Mouse (Mus musculus) heart, adult 2 months (tissue): ENCODE data around the gene Thbs3. TPM values are rescaled to one million over a fixed set of nuclear protein-coding genes. Genes with fewer than 3 reads are reported as not detected.

Experiments
- DNase-seq, 2 experiments: peaks; one replicate each; pipeline ENCODE4 v3.0.0; 2021
- H3K27ac ChIP-seq: fragments of 200-600 bp; 2 replicates; pipeline ENCODE4 v1.8.1; 2022
- H3K27me3 ChIP-seq: fragments of 200-500 bp; 2 replicates; pipeline ENCODE4 v1.6.1; 2012; ENCODE audit warnings: mild to moderate bottlenecking, low read length, inconsistent platforms, mixed read lengths; ENCODE audit not compliant: control insufficient read depth, insufficient read depth
- H3K36me3 ChIP-seq: fragments of 200-500 bp; 2 replicates; pipeline ENCODE4 v1.6.1; 2012; ENCODE audit warnings: low read length, inconsistent platforms; ENCODE audit not compliant: control insufficient read depth, insufficient read depth
- H3K4me1 ChIP-seq: fragments of 200-500 bp; 2 replicates; pipeline ENCODE4 v1.6.1; 2011; ENCODE audit warnings: low read length; ENCODE audit not compliant: control insufficient read depth, insufficient read depth
- H3K4me3 ChIP-seq: fragments of 200-600 bp; 2 replicates; pipeline ENCODE4 v1.8.1; 2022
- H3K79me2 ChIP-seq: fragments of 200-500 bp; replicated peaks from 2 replicates; pipeline ENCODE4 v1.6.1; 2012; ENCODE audit warnings: mild to moderate bottlenecking, inconsistent platforms, low read length, moderate library complexity, mixed read lengths; ENCODE audit not compliant: control insufficient read depth, insufficient read depth
- H3K9ac ChIP-seq: fragments of 200-500 bp; 2 replicates; pipeline ENCODE4 v1.6.1; 2012; ENCODE audit warnings: low read depth, mild to moderate bottlenecking, control low read depth, inconsistent platforms, low read length, mixed read lengths
- CTCF ChIP-seq: fragments of 200-600 bp; IDR thresholded peaks from 2 replicates; pipeline ENCODE4 v1.8.1; 2022; ENCODE audit warnings: antibody characterized with exemption, mild to moderate bottlenecking, moderate library complexity
- EP300 ChIP-seq: fragments of 200-500 bp; IDR thresholded peaks from 2 replicates; pipeline ENCODE4 v1.6.1; 2011; ENCODE audit warnings: low read depth, low read length, control low read depth; ENCODE audit not compliant: insufficient read depth
- POLR2A ChIP-seq: fragments of 200-500 bp; IDR thresholded peaks from 2 replicates; pipeline ENCODE4 v1.6.1; 2011; ENCODE audit warnings: mild to moderate bottlenecking, low read depth, low read length, control low read depth; ENCODE audit not compliant: insufficient read depth
- WGBS: fragments of 180-500 bp; shearing (Covaris S2); methylation state at CpG from one replicate; pipeline ENCODE4 v1.1.7; 2018; 5-methylcytosine and 5-hydroxymethylcytosine counted together
- intact Hi-C: fragments of 180-260 bp; cut with DNase I; formaldehyde crosslinking; loops from one replicate; pipeline ENCODE4 v1.15.1; 2025
- polyA plus RNA-seq: library from polyadenylated mRNA; depleted of rRNA; stranded (reverse); fragments of >200 nt; gene quantifications from 2 replicates; pipeline ENCODE4 v1.2.3, GENCODE M21; 2012
- total RNA-seq, 2 experiments: library from RNA; stranded (reverse); gene quantifications; 2 replicates each; pipeline ENCODE4 v1.2.3; 2021

Thbs3 gene
- total and polyA plus RNA-seq, 3 experiments, result 3.4 to 15.8 (median 5.1) TPM

GRCm38 (mm10) chr3:89226361-89226760 lies 11.4 kb downstream of the Thbs3 start:
- no peak for TF ChIP-seq CTCF
- no peak for TF ChIP-seq EP300
- TF ChIP-seq POLR2A, result no peak
- DNase-seq, result no peak
- WGBS, result 77% methylated on average over 11 of the region's 11 CpGs
- Histone ChIP-seq H3K4me3 (no peak overlapping the region), H3K27ac (no peak overlapping the region), H3K36me3 (no peaks in the 10 kb centered on the region), H3K27me3 (no peaks in the 10 kb centered on the region), H3K79me2 (no peaks in the 10 kb centered on the region), H3K4me1 (no peaks in the 10 kb centered on the region; the same call in 1 of the 2 replicates), H3K9ac (no peak overlapping the region)
- intact Hi-C loops, result no loop called here

DNA sequence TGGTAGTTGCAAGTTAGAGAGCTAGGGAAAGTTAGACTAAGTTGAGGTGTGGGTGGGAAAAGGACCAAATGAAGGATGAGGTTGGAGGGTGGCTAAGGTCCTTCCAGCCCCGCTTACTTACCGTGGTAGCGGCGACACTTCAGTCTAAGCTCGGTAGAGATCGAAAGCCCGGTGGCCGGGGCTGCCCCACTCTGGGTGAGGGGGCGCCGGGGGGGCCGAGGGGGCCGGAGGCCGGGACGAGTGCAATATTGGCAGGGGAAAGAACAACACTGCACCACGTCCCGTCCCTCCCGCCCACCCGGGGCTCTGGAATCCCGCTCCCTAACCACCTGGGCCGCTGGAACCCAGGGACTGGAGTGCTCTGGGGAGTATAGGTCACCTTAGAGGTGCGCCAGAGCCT lies 11.9 kb downstream of the Thbs3 start, which contains the start of gene Mtx1:
Gene Mtx1 (minus strand): TSS at position 189 of the 400 bp plus-strand sequence.
- H3K79me2 ChIP-seq, result no peaks in the 10 kb centered on the region
- H3K4me1 ChIP-seq, result no peaks in the 10 kb centered on the region; the same call in 1 of the 2 replicates
- no peaks in the 10 kb centered on the region for H3K36me3 ChIP-seq
- intact Hi-C loops, result no loop called here
- H3K27me3 ChIP-seq, result no peaks in the 10 kb centered on the region
- peak within 1 kb of the TSS; percentile 87 for H3K27ac ChIP-seq
- WGBS, result 16% methylated on average over 21 of the region's 21 CpGs
- H3K4me3 ChIP-seq, result peak within 1 kb of the TSS; percentile 65
- peak within 1 kb of the TSS; percentile 17 for H3K9ac ChIP-seq
- no peak for DNase-seq
- TF ChIP-seq CTCF (no peak), EP300 (no peak), POLR2A (no peak)

DNA sequence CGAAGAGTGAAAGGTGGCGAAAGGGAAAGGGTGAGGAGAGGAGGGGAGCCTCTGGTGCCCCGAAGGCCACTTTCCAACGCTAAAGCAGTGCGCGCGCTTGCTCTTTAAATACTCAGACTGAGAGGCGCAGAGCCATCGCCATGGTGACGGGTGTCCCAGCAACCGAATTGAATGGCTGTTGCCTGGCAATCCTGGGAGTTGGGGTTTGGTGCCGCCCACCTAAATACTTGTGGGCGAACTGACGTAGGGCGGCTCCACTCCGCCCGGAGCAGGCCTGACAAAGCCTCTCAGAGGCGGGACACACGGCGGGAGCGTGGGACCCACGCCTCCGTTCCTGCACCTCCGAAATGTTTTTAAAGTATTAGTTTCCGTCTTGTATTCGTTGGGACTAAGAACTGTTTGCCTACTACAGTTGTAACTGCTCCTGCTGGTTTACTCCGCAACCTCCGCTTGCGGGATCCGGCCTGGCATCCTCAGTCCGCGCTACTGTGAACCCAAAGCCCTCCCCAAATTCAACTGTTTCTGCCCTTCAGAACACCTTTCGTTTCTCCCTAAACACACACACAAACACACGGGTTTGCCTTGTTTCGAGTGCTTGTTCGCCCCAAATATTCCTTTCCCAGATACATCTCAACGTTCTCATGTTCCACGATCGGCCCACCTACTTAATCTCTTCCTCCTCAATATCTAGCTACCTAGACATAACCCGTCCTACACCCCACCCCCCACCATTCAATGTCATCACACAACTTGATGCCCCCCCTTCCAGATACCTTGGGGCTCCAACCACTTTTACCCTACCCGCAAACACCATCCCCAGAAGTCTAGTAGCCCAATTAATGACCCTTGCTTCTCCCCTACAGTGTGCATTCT lies 12.6 kb downstream of the Thbs3 start:
- 10% methylated on average over 41 of the region's 41 CpGs for WGBS
- Histone ChIP-seq H3K27ac (peak overlapping the region; percentile 87), H3K36me3 (no peaks in the 10 kb centered on the region), H3K9ac (peak overlapping the region; percentile 17), H3K4me3 (peak overlapping the region; percentile 65), H3K79me2 (no peaks in the 10 kb centered on the region), H3K4me1 (no peaks in the 10 kb centered on the region; the same call in 1 of the 2 replicates), H3K27me3 (no peaks in the 10 kb centered on the region)
- peak; percentile 82 to 87 for DNase-seq
- intact Hi-C loops, result no loop called here
- TF ChIP-seq CTCF (no peak), POLR2A (peak; percentile 61), EP300 (no peak)

DNA sequence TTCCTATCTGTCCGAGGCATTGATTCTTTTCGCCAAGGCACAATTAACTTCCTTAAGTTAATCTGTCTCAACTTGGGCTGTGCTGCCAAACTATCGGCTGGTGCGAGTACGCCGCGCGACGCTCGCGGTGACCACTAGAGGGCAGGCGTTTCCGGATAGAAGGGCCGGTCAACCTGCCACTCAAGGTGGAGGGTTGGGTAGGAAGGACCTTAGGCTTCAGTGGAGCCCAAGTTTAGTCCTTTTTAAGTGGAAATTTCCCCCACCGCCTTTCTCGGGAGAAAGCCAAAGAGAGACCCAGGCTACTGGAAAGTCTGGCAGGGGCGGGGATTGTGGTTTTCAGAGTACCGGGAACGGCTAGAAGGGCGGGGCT lies 13.2 kb downstream of the Thbs3 start:
- TF ChIP-seq EP300 (no peak), CTCF (peak; percentile 98), POLR2A (peak; percentile 63; the same call in 1 of the 2 replicates)
- Histone ChIP-seq H3K36me3 (no peaks in the 10 kb centered on the region), H3K4me3 (peak overlapping the region; percentile 65), H3K9ac (peak overlapping the region; percentile 71), H3K27ac (peak overlapping the region; percentile 87), H3K27me3 (no peaks in the 10 kb centered on the region), H3K79me2 (no peaks in the 10 kb centered on the region), H3K4me1 (no peaks in the 10 kb centered on the region; the same call in 1 of the 2 replicates)
- intact Hi-C loops, result no loop called here
- peak; percentile 89 to 93 for DNase-seq
- under 1% methylated on average over 20 of the region's 20 CpGs for WGBS

- peak within 1 kb of the TSS; percentile 71 for H3K9ac ChIP-seq
- peak within 1 kb of the TSS; percentile 65 for H3K4me3 ChIP-seq
- no peak for TF ChIP-seq POLR2A
- no peak for TF ChIP-seq EP300
- TF ChIP-seq CTCF, result no peak
- H3K27ac ChIP-seq, result peak within 1 kb of the TSS; percentile 87
- 46% methylated on average over 10 of the region's 10 CpGs for WGBS
- H3K27me3 ChIP-seq, result no peaks in the 10 kb centered on the region
- no peaks in the 10 kb centered on the region for H3K79me2 ChIP-seq
- H3K36me3 ChIP-seq, result no peaks in the 10 kb centered on the region
- intact Hi-C loops, result no loop called here
- no peak for DNase-seq
- peaks cover 1% of the 10 kb centered on the region; the same call in 1 of the 2 replicates for H3K4me1 ChIP-seq
These were observed 13.9 kb downstream of the Thbs3 start, which contains the start of gene Muc1 for GRCm38 (mm10) chr3:89228836-89229235. Gene Muc1, plus strand, starts transcription at chr3:89229057.

GRCm38 (mm10) chr3:89229276-89229675 lies 14.3 kb downstream of the Thbs3 start:
- WGBS, result 74% methylated on average over 4 of the region's 4 CpGs
- Histone ChIP-seq H3K79me2 (no peaks in the 10 kb centered on the region), H3K27ac (no peak overlapping the region), H3K4me3 (no peak overlapping the region), H3K36me3 (no peaks in the 10 kb centered on the region), H3K27me3 (no peaks in the 10 kb centered on the region), H3K9ac (no peak overlapping the region), H3K4me1 (peaks cover 1% of the 10 kb centered on the region; the same call in 1 of the 2 replicates)
- DNase-seq, result no peak
- TF ChIP-seq POLR2A (no peak), CTCF (no peak), EP300 (no peak)
- intact Hi-C loops, result no loop called here
